Mouse (Mus musculus) kidney, adult 9 months (tissue): ENCODE data around the gene Rnf150.
A peak's percentile ranks its signal among the peaks of the same experiment; 100 is the strongest.

Source experiments
- DNase-seq: peaks from one replicate; pipeline ENCODE4 v3.0.0; 2022

Rnf150 gene

DNA sequence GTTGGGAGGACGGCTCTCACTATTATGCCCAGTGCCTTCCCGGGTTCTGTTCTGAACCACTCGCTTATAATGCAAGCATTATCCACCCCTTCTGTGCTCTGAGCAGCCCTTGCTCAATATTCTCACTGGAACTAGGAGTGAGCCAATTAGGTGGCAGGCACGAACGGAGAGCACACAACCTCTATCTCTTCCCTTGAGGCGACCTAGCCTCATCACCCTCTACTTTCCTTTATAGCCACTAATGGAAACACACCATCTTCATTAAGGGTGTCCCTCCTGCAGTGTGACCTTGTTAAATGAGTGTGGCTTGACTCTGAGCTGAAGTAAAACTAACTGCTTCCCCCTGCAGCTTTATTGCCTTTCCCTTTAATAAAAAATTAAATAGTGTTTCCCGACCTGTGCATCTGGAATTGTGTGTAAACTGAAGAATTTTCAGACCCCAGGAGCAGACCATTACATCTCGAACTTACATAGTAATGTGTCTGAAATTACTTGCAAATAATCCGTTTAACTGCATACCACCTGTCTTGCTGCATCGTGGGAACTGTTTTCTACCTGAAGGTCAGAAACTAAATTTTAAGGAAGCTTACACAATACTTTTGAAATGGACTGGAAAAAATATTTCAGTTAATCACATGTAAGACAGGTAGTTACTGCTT lies 26.0 kb downstream of the Rnf150 start:
- DNase-seq: no peak

DNA sequence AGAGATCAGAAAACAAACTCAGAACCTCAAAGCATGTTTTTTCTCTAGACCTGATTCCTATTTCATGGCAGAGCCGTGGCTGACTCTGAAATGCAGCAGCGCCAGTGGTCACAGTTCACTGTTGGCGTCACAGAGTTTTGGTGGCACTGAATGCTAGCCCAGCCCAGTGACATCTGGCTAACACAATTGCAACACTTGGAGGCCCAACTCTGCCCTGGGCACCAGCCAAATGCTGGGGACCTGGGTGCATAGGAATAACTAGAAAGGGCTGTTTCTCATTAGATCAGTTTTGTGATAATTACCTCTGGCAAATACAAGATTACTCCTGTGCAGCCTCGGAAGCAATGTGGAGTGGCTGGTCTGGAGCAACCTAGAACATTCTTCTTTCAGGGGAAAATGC lies 31.9 kb downstream of the Rnf150 start:
- DNase-seq: no peak

GRCm38 (mm10) chr8:82896796-82897195 lies 33.6 kb downstream of the Rnf150 start:
- no peak for DNase-seq

DNA sequence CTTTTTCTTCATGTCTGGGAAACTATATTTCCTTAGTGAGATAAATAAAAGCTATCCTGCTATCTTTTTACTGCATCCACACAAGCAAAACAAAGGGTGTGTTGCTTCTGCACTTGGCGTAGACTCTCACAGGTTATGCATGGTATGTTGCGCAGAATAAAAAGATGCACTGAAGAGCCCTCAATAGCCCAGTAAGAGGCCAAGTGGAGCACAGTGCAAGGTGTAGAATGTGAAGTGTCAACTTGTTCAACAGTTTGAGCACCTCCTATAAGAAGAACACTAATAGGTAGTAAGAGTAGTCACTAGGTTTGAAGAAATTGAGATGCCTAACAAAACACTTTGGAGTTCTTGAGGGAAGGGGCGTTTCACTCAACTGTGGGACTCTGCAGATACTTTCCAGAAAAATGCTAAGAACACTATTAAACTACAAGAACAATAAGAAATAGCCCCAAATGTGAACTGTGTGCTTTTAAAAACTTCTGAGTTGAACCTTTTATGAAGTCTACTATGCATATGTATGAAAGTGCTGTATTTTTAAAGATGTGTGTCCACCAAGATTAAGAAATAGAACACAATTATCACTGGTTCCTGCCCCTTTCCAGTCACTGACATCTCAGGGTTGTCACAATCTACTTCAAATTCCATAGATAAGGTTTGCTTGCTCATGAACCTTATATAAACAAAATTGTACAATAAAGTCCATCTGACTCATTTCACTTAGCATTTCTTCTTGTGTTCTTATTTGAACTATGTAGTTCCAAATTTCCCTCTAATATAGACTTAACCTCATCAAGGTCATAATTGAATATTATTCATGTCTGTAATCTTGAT lies 34.7 kb downstream of the Rnf150 start:
- DNase-seq: no peak

DNA sequence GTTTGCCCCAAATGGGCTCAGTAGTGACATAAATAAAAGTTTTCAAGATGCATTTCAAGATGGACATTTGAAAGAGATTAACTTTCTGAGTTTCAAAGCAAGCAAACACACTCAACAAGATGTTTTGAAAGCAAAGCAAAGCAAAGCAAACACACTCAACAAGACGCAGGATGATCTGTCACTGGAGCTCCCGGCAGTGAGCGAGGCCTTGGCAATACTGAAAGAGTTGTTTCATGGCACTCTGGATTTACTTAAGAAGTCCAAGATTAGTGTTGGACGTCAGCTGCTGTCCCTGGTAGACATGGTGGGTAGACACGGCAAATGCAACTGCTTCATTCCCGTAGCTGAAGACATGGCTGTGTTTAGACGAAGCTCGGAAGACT lies 35.3 kb downstream of the Rnf150 start:
- no peak for DNase-seq

DNA sequence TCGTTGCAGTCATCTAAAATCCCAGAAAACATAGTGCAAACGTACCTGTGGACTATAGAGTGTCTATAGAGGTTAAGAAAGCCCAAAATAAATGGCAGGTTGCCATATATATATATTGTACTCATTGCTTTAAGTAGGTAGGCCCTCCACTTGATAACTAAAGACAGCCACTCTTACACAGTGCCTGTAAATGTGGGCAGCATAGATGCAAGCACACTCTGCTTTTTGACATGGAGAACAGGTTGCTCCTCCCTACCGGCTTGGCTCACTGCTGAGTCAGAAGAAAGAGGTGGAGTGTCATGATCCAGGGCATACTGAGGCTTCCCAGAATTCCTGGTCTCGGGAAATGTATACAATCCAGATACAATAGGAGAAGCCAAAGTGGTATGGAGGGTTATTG lies 37.8 kb downstream of the Rnf150 start:
- DNase-seq: no peak

- no peak for DNase-seq
Observed at GRCm38 (mm10) chr8:82901549-82902138, 38.5 kb downstream of the Rnf150 start.

DNA sequence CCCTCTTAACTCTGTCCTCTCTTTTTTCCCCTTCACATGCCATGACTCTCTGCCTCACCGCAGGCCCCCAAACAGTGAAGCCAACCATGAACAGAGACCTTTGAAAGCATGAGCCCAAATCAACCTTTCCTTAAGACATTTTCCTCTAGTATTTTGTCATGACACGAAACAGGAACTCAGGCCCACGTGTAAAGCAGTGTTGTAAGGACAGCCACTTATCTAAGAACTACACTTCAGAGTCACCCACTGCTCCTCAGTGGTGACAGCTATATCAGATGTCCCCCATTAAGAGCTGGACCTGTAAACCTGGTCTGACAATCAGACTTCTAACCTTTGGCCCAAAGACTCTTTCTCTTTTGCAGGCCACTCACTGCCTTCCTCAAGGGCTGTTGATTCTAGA lies 40.3 kb downstream of the Rnf150 start:
- no peak for DNase-seq

DNA sequence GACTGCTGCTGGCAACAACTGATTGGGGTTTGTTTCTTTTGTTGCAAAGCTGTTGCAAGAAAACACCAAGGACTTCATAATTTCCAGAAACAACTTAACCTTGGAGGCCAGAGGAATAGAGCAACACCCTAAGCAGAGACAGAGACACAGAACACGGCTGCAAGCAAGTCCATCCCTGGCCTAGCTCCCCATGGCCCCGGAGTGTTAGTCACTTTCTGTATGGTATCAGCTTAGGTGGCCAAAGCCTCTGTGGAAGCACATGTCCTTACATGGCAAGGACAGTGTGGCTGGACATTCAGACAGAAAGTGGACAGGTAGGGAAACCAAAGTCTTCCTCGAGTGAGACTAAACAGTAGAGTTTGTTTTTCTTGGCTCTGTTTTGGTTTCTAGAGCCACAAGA lies 44.1 kb downstream of the Rnf150 start:
- no peak for DNase-seq

DNA sequence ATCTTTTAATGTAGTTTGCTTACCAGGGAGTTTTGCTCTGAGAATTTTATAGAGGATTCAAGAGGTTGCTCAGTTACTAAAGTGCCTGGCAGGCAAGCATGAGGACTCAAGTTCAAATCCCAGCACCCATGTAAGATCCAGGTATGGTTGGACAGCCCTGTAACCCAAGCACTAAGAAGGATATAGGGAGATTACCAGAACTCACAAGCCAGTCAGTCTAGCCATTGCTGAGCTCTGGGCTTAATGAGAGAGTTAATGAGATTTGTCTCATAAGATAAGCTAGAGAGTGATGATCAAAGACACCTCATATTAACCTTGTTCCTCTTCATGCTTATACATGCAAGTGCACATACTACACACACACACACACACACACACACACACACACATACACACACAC lies 48.3 kb downstream of the Rnf150 start:
- DNase-seq: no peak

DNA sequence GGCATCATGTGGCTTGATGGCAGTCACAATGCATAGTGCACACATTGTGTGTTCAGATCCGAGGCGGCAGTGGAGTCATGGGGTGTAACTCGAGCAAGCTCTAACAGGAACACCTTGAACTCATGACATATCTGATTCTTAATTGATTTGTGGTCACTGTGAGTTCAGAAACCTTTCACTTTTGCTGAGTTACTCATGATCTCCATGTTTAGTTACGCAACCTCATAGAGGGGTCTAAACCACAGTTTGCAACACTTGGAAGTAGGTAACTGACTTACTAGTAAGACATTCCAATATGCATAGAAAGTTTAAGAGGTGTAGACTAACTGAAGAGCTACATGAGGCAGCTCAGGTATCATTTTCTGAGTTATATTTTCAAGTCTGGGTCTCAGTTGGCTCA lies 49.1 kb downstream of the Rnf150 start:
- no peak for DNase-seq

GRCm38 (mm10) chr8:82914543-82914942 lies 51.4 kb downstream of the Rnf150 start:
- DNase-seq: no peak

- no peak for DNase-seq
Observed at GRCm38 (mm10) chr8:82916851-82917539, 53.8 kb downstream of the Rnf150 start.

GRCm38 (mm10) chr8:82917540-82918316 lies 54.6 kb downstream of the Rnf150 start:
- DNase-seq: no peak

- no peak for DNase-seq
Observed at GRCm38 (mm10) chr8:82919676-82920075, 56.5 kb downstream of the Rnf150 start.

GRCm38 (mm10) chr8:82920124-82920523 lies 57.0 kb downstream of the Rnf150 start:
- no peak for DNase-seq

DNA sequence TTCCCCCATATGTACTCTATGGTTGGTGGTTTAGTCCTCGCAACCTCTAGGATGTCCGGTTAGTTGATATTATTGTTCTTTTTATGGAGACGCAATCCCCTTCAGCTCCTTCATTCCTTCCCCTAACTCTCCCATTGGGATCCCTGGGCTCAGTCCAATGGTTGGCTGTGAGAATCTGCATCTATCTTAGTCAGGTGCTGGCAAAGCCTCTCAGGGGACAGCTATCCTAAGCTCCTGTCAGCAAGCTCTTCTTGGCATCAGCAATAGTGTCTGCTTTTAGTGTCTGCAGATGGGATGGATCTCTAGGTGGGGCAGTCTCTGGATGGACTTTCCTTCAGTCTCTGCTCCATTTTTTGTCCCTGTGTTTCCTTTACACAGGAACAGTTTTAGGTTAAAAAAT lies 62.1 kb downstream of the Rnf150 start:
- DNase-seq: no peak

DNA sequence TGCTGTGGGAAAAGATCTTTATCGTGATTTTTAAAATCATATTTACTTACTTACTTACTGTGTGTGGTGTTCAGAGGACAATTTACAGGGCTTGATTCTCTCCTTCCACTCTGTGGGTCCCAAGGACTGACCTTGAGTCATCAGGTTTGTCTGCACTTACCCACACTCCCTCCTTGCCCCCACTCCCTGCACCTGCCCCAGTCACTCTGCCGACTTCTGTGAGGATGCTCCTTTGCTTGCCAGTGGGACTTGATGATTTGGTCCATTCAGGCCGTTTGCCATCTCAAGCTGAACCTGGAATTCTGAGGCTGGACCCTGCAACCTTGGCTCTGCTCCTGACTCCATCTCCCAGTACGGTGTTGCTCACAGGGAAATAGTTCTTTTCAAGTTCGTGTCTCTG lies 63.4 kb downstream of the Rnf150 start:
- no peak for DNase-seq

- DNase-seq: no peak
Observed at GRCm38 (mm10) chr8:82931554-82931953, 68.4 kb downstream of the Rnf150 start.

DNA sequence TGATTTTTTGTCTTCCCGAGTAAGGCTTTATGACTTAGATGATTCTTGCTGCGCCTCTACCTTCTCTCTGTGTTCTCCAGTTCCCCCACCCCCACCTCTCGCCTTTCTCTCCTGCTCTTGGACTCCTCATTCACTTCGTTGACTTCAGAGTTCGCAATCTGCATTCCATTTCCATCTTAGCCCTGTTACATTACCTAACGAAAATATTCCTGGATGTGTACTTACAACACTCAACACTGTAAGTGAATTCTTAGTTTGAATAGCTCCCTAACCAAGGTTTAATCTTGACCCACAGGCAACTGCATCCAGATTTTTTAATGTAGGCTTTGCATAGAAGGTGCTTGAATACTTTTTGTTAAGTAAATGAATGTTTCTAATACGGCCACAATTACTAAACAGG lies 73.0 kb downstream of the Rnf150 start:
- DNase-seq: no peak

DNA sequence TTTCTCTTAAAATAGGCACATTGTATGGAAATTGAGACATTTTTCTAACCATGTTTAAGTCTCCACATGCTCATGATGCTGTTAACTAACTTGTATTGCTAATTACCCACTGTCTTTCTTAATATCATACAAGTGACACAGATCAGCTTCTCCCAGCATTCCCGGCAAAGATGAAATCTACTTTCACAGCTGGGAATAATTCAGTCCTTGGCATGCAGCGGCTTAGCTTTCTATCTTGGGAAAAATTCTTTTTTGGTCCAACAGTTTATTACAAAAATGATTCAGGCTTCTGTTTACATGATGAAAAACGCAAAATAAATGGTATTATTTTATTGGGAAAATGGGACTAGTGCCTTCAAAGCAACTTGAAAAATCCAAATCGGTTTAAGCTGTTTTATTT lies 73.7 kb downstream of the Rnf150 start:
- no peak for DNase-seq

DNA sequence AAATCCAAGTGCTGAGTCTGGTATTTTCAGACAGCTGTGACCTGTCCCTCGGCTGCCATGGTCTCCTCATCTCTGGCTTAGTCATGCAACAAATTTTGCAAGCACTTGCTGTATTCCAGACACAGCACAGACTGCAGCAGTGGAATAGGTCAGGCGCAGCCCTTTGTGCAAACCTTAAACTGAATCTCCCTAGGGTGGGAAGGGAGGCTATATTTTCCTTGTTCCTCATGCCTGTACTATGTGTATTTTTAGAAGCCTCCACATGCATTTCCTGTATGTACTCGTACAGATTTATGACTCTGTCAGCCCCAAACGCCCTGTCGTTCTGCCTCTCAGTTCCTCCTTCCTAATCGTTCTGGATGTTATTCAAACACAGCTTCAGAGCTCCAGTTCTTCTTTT lies 76.8 kb downstream of the Rnf150 start:
- peak; percentile 50 for DNase-seq
